Mouse (Mus musculus) hindbrain, embryonic 12.5 days (tissue): ENCODE measurements at regions not wholly inside any gene's neighbourhood (a gene's known extent, or its start where the extent isn't known, plus 50 kb on each side); places are given as distances from the start of the nearest gene placed in this dataset.

Source experiments
- ATAC-seq: fragments of 200-750 bp; cut with Nextera tagmentation; 2 replicates; pipeline ENCODE4 v1.8.0; 2017; ENCODE audit warnings: moderate TSS enrichment; ENCODE audit not compliant: low FRiP score
- H3K27ac ChIP-seq: fragments of 300-500 bp; sonication (generic); 2 replicates; pipeline ENCODE4 v1.5.1; 2016; ENCODE audit warnings: mild to moderate bottlenecking
- H3K27me3 ChIP-seq: fragments of 300-500 bp; sonication (generic); 2 replicates; pipeline ENCODE4 v1.6.1; 2016; ENCODE audit warnings: mild to moderate bottlenecking
- H3K36me3 ChIP-seq: fragments of 300-500 bp; sonication (generic); 2 replicates; pipeline ENCODE4 v1.6.1; 2016; ENCODE audit warnings: mild to moderate bottlenecking
- H3K4me1 ChIP-seq: fragments of 300-500 bp; sonication (generic); 2 replicates; pipeline ENCODE4 v1.6.1; 2016
- H3K4me2 ChIP-seq: fragments of 300-500 bp; sonication (generic); replicated peaks from 2 replicates; pipeline ENCODE4 v1.6.1; 2016; ENCODE audit warnings: mild to moderate bottlenecking
- H3K4me3 ChIP-seq: fragments of 300-500 bp; sonication (generic); 2 replicates; pipeline ENCODE4 v1.5.1; 2016; ENCODE audit warnings: mild to moderate bottlenecking
- H3K9ac ChIP-seq: fragments of 300-500 bp; sonication (generic); 2 replicates; pipeline ENCODE4 v1.6.1; 2016; ENCODE audit warnings: mild to moderate bottlenecking, moderate library complexity
- H3K9me3 ChIP-seq: fragments of 300-500 bp; sonication (generic); replicated peaks from 2 replicates; pipeline ENCODE4 v1.6.1; 2016; ENCODE audit warnings: mild to moderate bottlenecking
- WGBS: fragments of 180-500 bp; shearing (Covaris S2); methylation state at CpG from one replicate; pipeline ENCODE4 v1.1.7; 2016; 5-methylcytosine and 5-hydroxymethylcytosine counted together

- ATAC-seq, result no peak
- Histone ChIP-seq H3K4me1 (no peaks in the 10 kb centered on the region), H3K27me3 (no peaks in the 10 kb centered on the region), H3K36me3 (no peaks in the 10 kb centered on the region), H3K4me2 (no peak overlapping the region), H3K9ac (no peak overlapping the region), H3K27ac (no peak overlapping the region), H3K4me3 (no peak overlapping the region), H3K9me3 (no peaks in the 10 kb centered on the region)
- 75% methylated on average over 13 of the region's 13 CpGs for WGBS
Measured at GRCm38 (mm10) chr7:70584480-70584879, 217.9 kb upstream of the Nr2f2 start.

DNA sequence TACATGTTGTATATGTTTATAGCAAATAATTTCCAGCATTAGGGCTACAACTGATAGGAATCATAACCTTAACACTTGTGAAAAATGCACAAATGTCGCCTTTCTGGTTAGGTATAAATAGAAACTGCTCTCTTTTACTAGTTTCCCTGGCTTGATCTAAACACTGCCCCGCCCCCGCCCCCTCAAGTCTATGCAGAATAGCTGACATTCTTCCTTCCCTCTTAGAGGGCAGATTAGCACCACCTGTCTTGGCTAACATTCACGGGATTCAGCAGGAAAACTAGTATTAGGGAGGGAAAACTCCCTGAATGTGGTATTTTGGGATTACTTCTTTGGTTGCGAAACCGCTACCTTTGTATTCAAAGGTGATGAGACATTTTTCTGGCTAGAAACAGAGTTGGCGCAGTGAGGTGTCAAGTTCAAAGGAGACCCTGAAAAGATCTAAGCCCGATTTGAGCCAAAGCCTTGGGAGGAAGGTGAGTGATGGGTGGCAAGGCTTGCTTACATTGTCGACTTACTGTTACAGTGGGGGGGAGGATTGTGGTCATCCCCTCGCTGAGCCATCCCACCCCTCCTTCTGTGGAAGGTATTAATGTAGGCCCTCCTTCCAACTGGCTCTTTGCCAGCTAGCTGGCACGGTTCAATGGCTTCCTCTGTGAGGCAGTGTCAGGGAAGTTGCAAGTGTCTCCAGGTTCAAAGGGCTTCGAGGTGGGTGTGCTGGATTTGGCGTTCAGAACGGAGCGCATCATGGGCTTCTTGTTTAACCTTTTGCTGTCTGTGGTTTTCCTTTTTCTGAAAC is 209.8 kb upstream of the Nr2f2 start:
- Histone ChIP-seq H3K4me2 (no peak overlapping the region), H3K27me3 (no peaks in the 10 kb centered on the region), H3K4me3 (no peak overlapping the region), H3K36me3 (no peaks in the 10 kb centered on the region), H3K27ac (no peak overlapping the region), H3K9me3 (no peaks in the 10 kb centered on the region), H3K9ac (no peak overlapping the region), H3K4me1 (0 out of 2 replicates have a peak, but pooled peaks cover 5% of the 10 kb centered on the region)
- WGBS, result 43% methylated on average over 15 of the region's 15 CpGs
- ATAC-seq, result no peak

DNA sequence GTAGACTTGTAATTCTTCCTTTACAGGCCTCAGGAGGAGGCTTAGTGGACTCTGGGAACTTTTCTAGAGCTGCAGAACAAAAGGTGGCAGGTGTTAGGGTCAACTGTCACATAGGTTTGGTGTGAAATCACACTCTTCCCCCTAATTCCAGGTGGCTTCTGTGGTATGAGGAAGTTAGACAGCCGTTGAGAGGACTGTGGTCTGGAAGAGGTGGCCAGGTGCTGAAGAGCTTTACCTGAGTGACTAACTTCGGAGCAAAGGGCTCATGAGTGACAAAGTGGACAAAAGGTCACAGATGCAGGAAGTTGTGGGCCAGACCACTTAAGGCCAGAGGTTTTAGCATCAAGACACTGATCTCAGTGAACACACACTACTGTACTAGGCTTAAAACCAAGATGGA is 209.1 kb upstream of the Nr2f2 start:
- Histone ChIP-seq H3K27ac (no peak overlapping the region), H3K4me1 (0 out of 2 replicates have a peak, but pooled peaks cover 5% of the 10 kb centered on the region), H3K9me3 (no peaks in the 10 kb centered on the region), H3K27me3 (no peaks in the 10 kb centered on the region), H3K36me3 (no peaks in the 10 kb centered on the region), H3K4me3 (no peak overlapping the region), H3K9ac (no peak overlapping the region), H3K4me2 (no peak overlapping the region)
- 72% methylated on average over 2 of the region's 2 CpGs for WGBS
- no peak for ATAC-seq

DNA sequence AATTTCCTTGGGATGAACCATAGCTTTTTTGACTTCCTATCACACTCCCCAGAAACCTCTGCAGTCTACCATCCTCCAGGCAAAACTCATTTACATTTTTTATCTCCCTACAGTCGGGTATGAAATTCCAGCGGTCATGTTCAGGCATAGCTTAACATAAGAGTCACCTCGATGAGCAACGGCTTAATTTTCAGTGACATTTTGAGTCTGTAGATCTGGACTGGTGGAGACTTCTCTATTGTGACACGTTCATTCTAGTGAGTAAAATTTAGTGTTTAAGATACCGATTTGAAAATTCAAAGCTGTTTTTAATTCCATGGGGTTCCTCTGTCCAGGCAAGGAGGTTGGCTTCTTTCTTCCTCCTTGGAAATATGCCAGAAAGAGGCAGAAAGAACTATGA is 207.7 kb upstream of the Nr2f2 start:
- Histone ChIP-seq H3K27me3 (no peaks in the 10 kb centered on the region), H3K27ac (no peak overlapping the region), H3K4me3 (no peak overlapping the region), H3K36me3 (no peaks in the 10 kb centered on the region), H3K4me2 (no peak overlapping the region), H3K9ac (no peak overlapping the region), H3K9me3 (no peaks in the 10 kb centered on the region), H3K4me1 (0 out of 2 replicates have a peak, but pooled peaks cover 5% of the 10 kb centered on the region)
- no peak for ATAC-seq
- 82% methylated on average over 6 of the region's 6 CpGs for WGBS

GRCm38 (mm10) chr7:70565034-70565433 is 198.5 kb upstream of the Nr2f2 start:
- H3K27me3 ChIP-seq, result no peaks in the 10 kb centered on the region
- no peaks in the 10 kb centered on the region for H3K9me3 ChIP-seq
- no peak overlapping the region for H3K27ac ChIP-seq
- ATAC-seq, result no peak
- no peak overlapping the region for H3K9ac ChIP-seq
- no peaks in the 10 kb centered on the region for H3K4me1 ChIP-seq
- no peak overlapping the region for H3K4me3 ChIP-seq
- H3K4me2 ChIP-seq, result no peak overlapping the region
- WGBS, result 82% methylated on average over 1 of the region's 1 CpGs
- no peaks in the 10 kb centered on the region for H3K36me3 ChIP-seq

GRCm38 (mm10) chr7:70548936-70549450 is 182.5 kb upstream of the Nr2f2 start:
- ATAC-seq, result no peak
- H3K9me3 ChIP-seq, result no peaks in the 10 kb centered on the region
- no peaks in the 10 kb centered on the region for H3K36me3 ChIP-seq
- H3K4me1 ChIP-seq, result no peaks in the 10 kb centered on the region
- no peak overlapping the region for H3K4me3 ChIP-seq
- 67% methylated on average over 5 of the region's 5 CpGs for WGBS
- H3K9ac ChIP-seq, result no peak overlapping the region
- no peak overlapping the region for H3K27ac ChIP-seq
- H3K27me3 ChIP-seq, result no peaks in the 10 kb centered on the region
- H3K4me2 ChIP-seq, result no peak overlapping the region

- ATAC-seq, result no peak
- 83% methylated on average over 10 of the region's 10 CpGs for WGBS
- H3K9ac ChIP-seq, result no peak overlapping the region
Measured at GRCm38 (mm10) chr7:70541881-70542665, 175.5 kb upstream of the Nr2f2 start.

GRCm38 (mm10) chr7:70539121-70539642 is 172.6 kb upstream of the Nr2f2 start:
- Histone ChIP-seq H3K36me3 (no peaks in the 10 kb centered on the region), H3K9ac (no peak overlapping the region), H3K27ac (no peak overlapping the region), H3K9me3 (no peaks in the 10 kb centered on the region), H3K4me3 (no peak overlapping the region), H3K4me2 (no peak overlapping the region), H3K27me3 (no peaks in the 10 kb centered on the region), H3K4me1 (no peaks in the 10 kb centered on the region)
- ATAC-seq, result no peak
- WGBS, result 66% methylated on average over 9 of the region's 9 CpGs

More at GRCm38 (mm10) chr7:70541881-70542665, 175.5 kb upstream of the Nr2f2 start:
- Histone ChIP-seq H3K27me3 (no peaks in the 10 kb centered on the region), H3K9me3 (no peaks in the 10 kb centered on the region), H3K27ac (no peak overlapping the region), H3K4me3 (no peak overlapping the region), H3K36me3 (no peaks in the 10 kb centered on the region), H3K4me2 (no peak overlapping the region), H3K4me1 (no peaks in the 10 kb centered on the region)

GRCm38 (mm10) chr7:70536046-70536445 is 169.5 kb upstream of the Nr2f2 start:
- Histone ChIP-seq H3K4me3 (no peak overlapping the region), H3K27ac (no peak overlapping the region), H3K27me3 (no peaks in the 10 kb centered on the region), H3K4me1 (no peaks in the 10 kb centered on the region), H3K9me3 (0 out of 2 replicates have a peak, but pooled peaks cover 1% of the 10 kb centered on the region), H3K4me2 (no peak overlapping the region), H3K36me3 (no peaks in the 10 kb centered on the region), H3K9ac (no peak overlapping the region)
- ATAC-seq, result no peak
- 80% methylated on average over 6 of the region's 6 CpGs for WGBS

- Histone ChIP-seq H3K36me3 (no peaks in the 10 kb centered on the region), H3K4me2 (no peak overlapping the region), H3K4me3 (no peak overlapping the region), H3K9ac (no peak overlapping the region), H3K27me3 (no peaks in the 10 kb centered on the region), H3K27ac (no peak overlapping the region), H3K9me3 (0 out of 2 replicates have a peak, but pooled peaks cover 4% of the 10 kb centered on the region), H3K4me1 (no peaks in the 10 kb centered on the region)
- 53% methylated on average over 1 of the region's 1 CpGs for WGBS
- peak; percentile 54; the same call in 1 of the 2 replicates for ATAC-seq
Measured at GRCm38 (mm10) chr7:70533552-70533951, 167.0 kb upstream of the Nr2f2 start.

DNA sequence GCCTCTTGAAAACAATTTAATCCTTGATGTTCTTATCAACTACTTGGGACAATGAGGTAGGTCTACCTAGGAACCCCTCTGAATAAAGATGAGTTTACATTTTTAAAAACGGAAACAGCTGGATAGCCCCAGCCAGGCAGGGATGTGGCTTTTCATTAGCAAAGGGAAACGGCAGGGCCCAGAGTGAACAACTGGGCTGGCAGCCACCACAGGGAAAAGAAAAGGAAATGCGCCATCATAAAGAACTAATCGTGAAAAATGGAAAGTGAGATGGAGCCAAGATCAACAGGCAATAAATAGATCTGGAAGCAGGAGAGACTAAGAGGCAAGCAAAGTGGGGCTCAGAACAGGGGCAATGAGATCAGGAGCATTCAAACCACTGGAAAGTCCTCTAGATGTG is 161.4 kb upstream of the Nr2f2 start:
- Histone ChIP-seq H3K9me3 (0 out of 2 replicates have a peak, but pooled peaks cover 4% of the 10 kb centered on the region), H3K4me1 (no peaks in the 10 kb centered on the region), H3K36me3 (no peaks in the 10 kb centered on the region), H3K27me3 (no peaks in the 10 kb centered on the region), H3K9ac (no peak overlapping the region), H3K4me3 (no peak overlapping the region), H3K27ac (no peak overlapping the region), H3K4me2 (no peak overlapping the region)
- WGBS, result 81% methylated on average over 4 of the region's 4 CpGs
- no peak for ATAC-seq

GRCm38 (mm10) chr7:70525372-70525771 is 158.8 kb upstream of the Nr2f2 start:
- Histone ChIP-seq H3K36me3 (no peaks in the 10 kb centered on the region), H3K27ac (no peak overlapping the region), H3K4me3 (no peak overlapping the region), H3K27me3 (no peaks in the 10 kb centered on the region), H3K4me2 (no peak overlapping the region), H3K4me1 (no peaks in the 10 kb centered on the region), H3K9me3 (no peaks in the 10 kb centered on the region), H3K9ac (no peak overlapping the region)
- WGBS, result 81% methylated on average over 2 of the region's 2 CpGs
- ATAC-seq, result no peak
